Mouse (Mus musculus): ENCODE measurements at regions not wholly inside any gene's neighbourhood (a gene's known extent, or its start where the extent isn't known, plus 50 kb on each side); places are given as distances from the start of the nearest gene placed in this dataset.

- Histone ChIP-seq H3K9ac (ENCODE audit: low read depth, low read length) (no peak overlapping the region), H3K4me3 (ENCODE audit: insufficient read depth, low read depth, low read length) (no peak overlapping the region), H3K27ac (replicated peaks; ENCODE audit: insufficient read depth, low read depth, low read length) (no peak overlapping the region), H3K36me3 (ENCODE audit: control insufficient read depth, insufficient read depth, low read length) (no peaks in the 10 kb centered on the region), H3K79me2 (ENCODE audit: control insufficient read depth, insufficient read depth, low read length) (no peaks in the 10 kb centered on the region), H3K27me3 (ENCODE audit: control insufficient read depth, insufficient read depth, low read length) (no peaks in the 10 kb centered on the region), H3K4me1 (ENCODE audit: control insufficient read depth, insufficient read depth, low read length) (peaks cover 2% of the 10 kb centered on the region; the same call in 1 of the 2 replicates)
- no peak for DNase-seq (ENCODE audit: extremely low read depth, low read depth, low spot score)
- no peak for TF ChIP-seq CTCF (IDR thresholded peaks at IDR 0.05; ENCODE audit: low read depth, low read length)
- no peak for TF ChIP-seq POLR2A (IDR thresholded peaks at IDR 0.05; ENCODE audit: extremely low read depth, insufficient read depth, low read length)
These were observed 202.3 kb upstream of the Usp24 start for GRCm38 (mm10) chr4:106113747-106114146.

GRCm38 (mm10) chr4:106116611-106117010, 199.4 kb upstream of the Usp24 start:
- Histone ChIP-seq H3K27me3 (ENCODE audit: control insufficient read depth, insufficient read depth, low read length) (no peaks in the 10 kb centered on the region), H3K79me2 (ENCODE audit: control insufficient read depth, insufficient read depth, low read length) (no peaks in the 10 kb centered on the region), H3K9ac (ENCODE audit: low read depth, low read length) (no peak overlapping the region), H3K36me3 (ENCODE audit: control insufficient read depth, insufficient read depth, low read length) (no peaks in the 10 kb centered on the region), H3K4me3 (ENCODE audit: insufficient read depth, low read depth, low read length) (no peak overlapping the region), H3K27ac (replicated peaks; ENCODE audit: insufficient read depth, low read depth, low read length) (no peak overlapping the region), H3K4me1 (ENCODE audit: control insufficient read depth, insufficient read depth, low read length) (peaks cover 2% of the 10 kb centered on the region; the same call in 1 of the 2 replicates)
- WGBS, result 94% methylated on average over 7 of the region's 7 CpGs
- no peak for DNase-seq (ENCODE audit: extremely low read depth, low read depth, low spot score)
- TF ChIP-seq POLR2A (IDR thresholded peaks at IDR 0.05; ENCODE audit: extremely low read depth, insufficient read depth, low read length) (no peak), CTCF (IDR thresholded peaks at IDR 0.05; ENCODE audit: low read depth, low read length) (no peak)

- WGBS, result 78% methylated on average over 1 of the region's 1 CpGs
- H3K4me1 ChIP-seq (ENCODE audit: control insufficient read depth, insufficient read depth, low read length), result no peaks in the 10 kb centered on the region
- H3K27me3 ChIP-seq (ENCODE audit: control insufficient read depth, insufficient read depth, low read length), result no peaks in the 10 kb centered on the region
- H3K36me3 ChIP-seq (ENCODE audit: control insufficient read depth, insufficient read depth, low read length), result no peaks in the 10 kb centered on the region
- H3K27ac ChIP-seq (replicated peaks; ENCODE audit: insufficient read depth, low read depth, low read length), result no peak overlapping the region
- no peak for DNase-seq (ENCODE audit: extremely low read depth, low read depth, low spot score)
- no peak overlapping the region for H3K9ac ChIP-seq (ENCODE audit: low read depth, low read length)
- no peak overlapping the region for H3K4me3 ChIP-seq (ENCODE audit: insufficient read depth, low read depth, low read length)
- TF ChIP-seq CTCF (IDR thresholded peaks at IDR 0.05; ENCODE audit: low read depth, low read length), result no peak
- TF ChIP-seq POLR2A (IDR thresholded peaks at IDR 0.05; ENCODE audit: extremely low read depth, insufficient read depth, low read length), result no peak
- no peaks in the 10 kb centered on the region for H3K79me2 ChIP-seq (ENCODE audit: control insufficient read depth, insufficient read depth, low read length)
These were observed 194.7 kb upstream of the Usp24 start for GRCm38 (mm10) chr4:106121306-106121705.

GRCm38 (mm10) chr4:106123038-106123654, 192.9 kb upstream of the Usp24 start:
- no peak for DNase-seq (ENCODE audit: extremely low read depth, low read depth, low spot score)
- 86% methylated on average over 8 of the region's 8 CpGs for WGBS
- no peaks in the 10 kb centered on the region for H3K4me1 ChIP-seq (ENCODE audit: control insufficient read depth, insufficient read depth, low read length)
- H3K79me2 ChIP-seq (ENCODE audit: control insufficient read depth, insufficient read depth, low read length), result no peaks in the 10 kb centered on the region
- TF ChIP-seq POLR2A (IDR thresholded peaks at IDR 0.05; ENCODE audit: extremely low read depth, insufficient read depth, low read length) (no peak), CTCF (IDR thresholded peaks at IDR 0.05; ENCODE audit: low read depth, low read length) (no peak)
- H3K9ac ChIP-seq (ENCODE audit: low read depth, low read length), result no peak overlapping the region
- no peak overlapping the region for H3K4me3 ChIP-seq (ENCODE audit: insufficient read depth, low read depth, low read length)
- no peaks in the 10 kb centered on the region for H3K36me3 ChIP-seq (ENCODE audit: control insufficient read depth, insufficient read depth, low read length)
- no peak overlapping the region for H3K27ac ChIP-seq (replicated peaks; ENCODE audit: insufficient read depth, low read depth, low read length)
- no peaks in the 10 kb centered on the region for H3K27me3 ChIP-seq (ENCODE audit: control insufficient read depth, insufficient read depth, low read length)

- H3K9ac ChIP-seq (ENCODE audit: low read depth, low read length), result no peak overlapping the region
- TF ChIP-seq POLR2A (IDR thresholded peaks at IDR 0.05; ENCODE audit: extremely low read depth, insufficient read depth, low read length) (no peak), CTCF (IDR thresholded peaks at IDR 0.05; ENCODE audit: low read depth, low read length) (no peak)
- WGBS, result 82% methylated on average over 5 of the region's 5 CpGs
- H3K4me3 ChIP-seq (ENCODE audit: insufficient read depth, low read depth, low read length), result no peak overlapping the region
- no peak for DNase-seq (ENCODE audit: extremely low read depth, low read depth, low spot score)
- no peaks in the 10 kb centered on the region for H3K36me3 ChIP-seq (ENCODE audit: control insufficient read depth, insufficient read depth, low read length)
- H3K4me1 ChIP-seq (ENCODE audit: control insufficient read depth, insufficient read depth, low read length), result no peaks in the 10 kb centered on the region
- H3K27ac ChIP-seq (replicated peaks; ENCODE audit: insufficient read depth, low read depth, low read length), result no peak overlapping the region
- no peaks in the 10 kb centered on the region for H3K79me2 ChIP-seq (ENCODE audit: control insufficient read depth, insufficient read depth, low read length)
- no peaks in the 10 kb centered on the region for H3K27me3 ChIP-seq (ENCODE audit: control insufficient read depth, insufficient read depth, low read length)
These were observed 188.8 kb upstream of the Usp24 start for GRCm38 (mm10) chr4:106127199-106127598.

- H3K36me3 ChIP-seq (ENCODE audit: control insufficient read depth, insufficient read depth, low read length), result no peaks in the 10 kb centered on the region
- H3K27me3 ChIP-seq (ENCODE audit: control insufficient read depth, insufficient read depth, low read length), result no peaks in the 10 kb centered on the region
- H3K27ac ChIP-seq (replicated peaks; ENCODE audit: insufficient read depth, low read depth, low read length), result no peak overlapping the region
- peak; percentile 41 for DNase-seq (ENCODE audit: extremely low read depth, low read depth, low spot score)
- no peaks in the 10 kb centered on the region for H3K79me2 ChIP-seq (ENCODE audit: control insufficient read depth, insufficient read depth, low read length)
- H3K4me1 ChIP-seq (ENCODE audit: control insufficient read depth, insufficient read depth, low read length), result no peaks in the 10 kb centered on the region
- WGBS, result 56% methylated on average over 7 of the region's 7 CpGs
- no peak overlapping the region for H3K4me3 ChIP-seq (ENCODE audit: insufficient read depth, low read depth, low read length)
- TF ChIP-seq CTCF (IDR thresholded peaks at IDR 0.05; ENCODE audit: low read depth, low read length) (peak; percentile 45), POLR2A (IDR thresholded peaks at IDR 0.05; ENCODE audit: extremely low read depth, insufficient read depth, low read length) (no peak)
- no peak overlapping the region for H3K9ac ChIP-seq (ENCODE audit: low read depth, low read length)
These were observed 188.4 kb upstream of the Usp24 start for GRCm38 (mm10) chr4:106127641-106128040.
